Mouse (Mus musculus) limb, embryonic 14.5 days (tissue): ENCODE results near the gene Stox2. TPM values are rescaled to one million over a fixed set of nuclear protein-coding genes. Genes with fewer than 3 reads are reported as not detected.

Experiments used
- ATAC-seq: fragments of 200-750 bp; cut with Nextera tagmentation; 2 replicates; pipeline ENCODE4 v1.8.0; 2017; ENCODE audit warnings: low read depth, moderate number of reproducible peaks, moderate TSS enrichment; ENCODE audit not compliant: low FRiP score
- DNase-seq: peaks from one replicate; pipeline ENCODE4 v3.0.0-alpha.2; 2015; ENCODE audit warnings: low spot score
- H3K27ac ChIP-seq: fragments of 300-500 bp; sonication (generic); replicated peaks from 2 replicates; pipeline ENCODE4 v1.5.1; 2014; ENCODE audit warnings: low read depth, mild to moderate bottlenecking, low read length, moderate library complexity, mixed read lengths
- H3K27me3 ChIP-seq: fragments of 300-500 bp; sonication (generic); 2 replicates; pipeline ENCODE4 v1.6.1; 2014; ENCODE audit warnings: low read length, mixed read lengths; ENCODE audit not compliant: control insufficient read depth, insufficient read depth
- H3K36me3 ChIP-seq: fragments of 300-500 bp; sonication (generic); 2 replicates; pipeline ENCODE4 v1.6.1; 2014; ENCODE audit warnings: mild to moderate bottlenecking, low read length, moderate library complexity, mixed read lengths; ENCODE audit not compliant: control insufficient read depth, insufficient read depth
- H3K4me1 ChIP-seq: fragments of 300-500 bp; sonication (generic); 2 replicates; pipeline ENCODE4 v1.6.1; 2014; ENCODE audit warnings: antibody characterized with exemption, low read length, mixed read lengths; ENCODE audit not compliant: control insufficient read depth, insufficient read depth
- H3K4me2 ChIP-seq: fragments of 300-500 bp; sonication (generic); replicated peaks from 2 replicates; pipeline ENCODE4 v1.6.1; 2014; ENCODE audit warnings: low read depth, mild to moderate bottlenecking, low read length, moderate library complexity; ENCODE audit not compliant: severe bottlenecking
- H3K4me3 ChIP-seq: fragments of 300-500 bp; sonication (generic); replicated peaks from 2 replicates; pipeline ENCODE4 v1.5.1; 2014; ENCODE audit warnings: low read length
- H3K9ac ChIP-seq: fragments of 300-500 bp; sonication (generic); 2 replicates; pipeline ENCODE4 v1.6.1; 2014; ENCODE audit warnings: mild to moderate bottlenecking, low read depth, low read length, moderate library complexity; ENCODE audit not compliant: severe bottlenecking
- H3K9me3 ChIP-seq: fragments of 300-500 bp; sonication (generic); 2 replicates; pipeline ENCODE4 v1.6.1; 2016; ENCODE audit warnings: low read length; ENCODE audit not compliant: control insufficient read depth
- POLR2A ChIP-seq: fragments of 200-500 bp; IDR thresholded peaks from 2 replicates; pipeline ENCODE4 v1.8.0; 2012; ENCODE audit warnings: inconsistent platforms, mild to moderate bottlenecking, moderate library complexity, borderline replicate concordance; ENCODE audit not compliant: insufficient read depth, insufficient read length; ENCODE audit errors: extremely low read depth
- WGBS: fragments of 180-500 bp; shearing (Covaris S2); extraction: QIAGEN DNeasy Blood & Tissue Kit; methylation state at CpG from one replicate; pipeline ENCODE4 v1.1.7; 2014; 5-methylcytosine and 5-hydroxymethylcytosine counted together
- polyA plus RNA-seq, 2 experiments: library from polyadenylated mRNA; depleted of rRNA in 1 of 2; stranded (reverse) in 1 of 2; unstranded in 1 of 2; fragments of >200 nt; fragmentation: Nextera tagmentation in 1 of 2; extraction: Ambion mirVana in 1 of 2; gene quantifications; 2 replicates each; pipeline versions ENCODE4 v1.2.1 to v1.2.3; 2012 to 2014

The Stox2 gene
- polyA plus RNA-seq, 2 experiments, result 12.2 to 17.1 TPM

- WGBS, result 33% methylated on average over 5 of the region's 5 CpGs
- H3K27ac ChIP-seq, result no peak overlapping the region
Observed at GRCm38 (mm10) chr8:47321282-47321681, 124.9 kb downstream of the Stox2 start.

GRCm38 (mm10) chr8:47320707-47321106 is 125.5 kb downstream of the Stox2 start:
- Histone ChIP-seq H3K27me3 (no peaks in the 10 kb centered on the region), H3K9ac (no peak overlapping the region), H3K27ac (no peak overlapping the region), H3K4me3 (no peak overlapping the region), H3K4me2 (no peak overlapping the region), H3K9me3 (no peaks in the 10 kb centered on the region), H3K36me3 (no peaks in the 10 kb centered on the region), H3K4me1 (0 out of 2 replicates have a peak, but pooled peaks cover 2% of the 10 kb centered on the region)
- TF ChIP-seq POLR2A, result no peak
- ATAC-seq, result no peak
- no peak for DNase-seq
- WGBS, result 42% methylated on average over 2 of the region's 2 CpGs

More at GRCm38 (mm10) chr8:47321282-47321681, 124.9 kb downstream of the Stox2 start:
- Histone ChIP-seq H3K4me2 (no peak overlapping the region), H3K36me3 (no peaks in the 10 kb centered on the region), H3K27me3 (no peaks in the 10 kb centered on the region), H3K9ac (no peak overlapping the region), H3K4me3 (no peak overlapping the region), H3K9me3 (no peaks in the 10 kb centered on the region), H3K4me1 (peaks cover 3% of the 10 kb centered on the region; the same call in 1 of the 2 replicates)
- TF ChIP-seq POLR2A, result no peak
- ATAC-seq (no peak), DNase-seq (peak; percentile 57)

GRCm38 (mm10) chr8:47318468-47318867 is 127.7 kb downstream of the Stox2 start:
- Histone ChIP-seq H3K9ac (no peak overlapping the region), H3K9me3 (no peaks in the 10 kb centered on the region), H3K4me3 (no peak overlapping the region), H3K27ac (no peak overlapping the region), H3K4me2 (no peak overlapping the region), H3K27me3 (no peaks in the 10 kb centered on the region), H3K4me1 (0 out of 2 replicates have a peak, but pooled peaks cover 2% of the 10 kb centered on the region), H3K36me3 (no peaks in the 10 kb centered on the region)
- WGBS, result 86% methylated on average over 3 of the region's 3 CpGs
- no peak for DNase-seq
- TF ChIP-seq POLR2A, result no peak
- no peak for ATAC-seq

GRCm38 (mm10) chr8:47308176-47308575 is 138.0 kb downstream of the Stox2 start:
- no peak for TF ChIP-seq POLR2A
- DNase-seq (no peak), ATAC-seq (no peak)
- H3K9me3 ChIP-seq, result no peaks in the 10 kb centered on the region
- no peaks in the 10 kb centered on the region for H3K27me3 ChIP-seq
- no peaks in the 10 kb centered on the region for H3K36me3 ChIP-seq
- no peak overlapping the region for H3K4me3 ChIP-seq
- H3K4me1 ChIP-seq, result no peaks in the 10 kb centered on the region; the same call in 1 of the 2 replicates
- no peak overlapping the region for H3K4me2 ChIP-seq
- WGBS, result 91% methylated on average over 6 of the region's 6 CpGs
- H3K27ac ChIP-seq, result no peak overlapping the region
- H3K9ac ChIP-seq, result no peak overlapping the region

GRCm38 (mm10) chr8:47306372-47306771 is 139.8 kb downstream of the Stox2 start:
- no peaks in the 10 kb centered on the region for H3K9me3 ChIP-seq
- TF ChIP-seq POLR2A, result no peak
- no peaks in the 10 kb centered on the region; the same call in 1 of the 2 replicates for H3K4me1 ChIP-seq
- no peaks in the 10 kb centered on the region for H3K27me3 ChIP-seq
- H3K4me3 ChIP-seq, result no peak overlapping the region
- peak; percentile 65; the same call in 1 of the 2 replicates for ATAC-seq
- H3K9ac ChIP-seq, result no peak overlapping the region
- no peak for DNase-seq
- 57% methylated on average over 5 of the region's 5 CpGs for WGBS
- H3K27ac ChIP-seq, result no peak overlapping the region
- H3K4me2 ChIP-seq, result no peak overlapping the region
- H3K36me3 ChIP-seq, result no peaks in the 10 kb centered on the region
